Mouse (Mus musculus): ENCODE measurements around the gene Clec14a.
A peak's percentile ranks its signal among the peaks of the same experiment; 100 is the strongest.

Clec14a gene

DNA sequence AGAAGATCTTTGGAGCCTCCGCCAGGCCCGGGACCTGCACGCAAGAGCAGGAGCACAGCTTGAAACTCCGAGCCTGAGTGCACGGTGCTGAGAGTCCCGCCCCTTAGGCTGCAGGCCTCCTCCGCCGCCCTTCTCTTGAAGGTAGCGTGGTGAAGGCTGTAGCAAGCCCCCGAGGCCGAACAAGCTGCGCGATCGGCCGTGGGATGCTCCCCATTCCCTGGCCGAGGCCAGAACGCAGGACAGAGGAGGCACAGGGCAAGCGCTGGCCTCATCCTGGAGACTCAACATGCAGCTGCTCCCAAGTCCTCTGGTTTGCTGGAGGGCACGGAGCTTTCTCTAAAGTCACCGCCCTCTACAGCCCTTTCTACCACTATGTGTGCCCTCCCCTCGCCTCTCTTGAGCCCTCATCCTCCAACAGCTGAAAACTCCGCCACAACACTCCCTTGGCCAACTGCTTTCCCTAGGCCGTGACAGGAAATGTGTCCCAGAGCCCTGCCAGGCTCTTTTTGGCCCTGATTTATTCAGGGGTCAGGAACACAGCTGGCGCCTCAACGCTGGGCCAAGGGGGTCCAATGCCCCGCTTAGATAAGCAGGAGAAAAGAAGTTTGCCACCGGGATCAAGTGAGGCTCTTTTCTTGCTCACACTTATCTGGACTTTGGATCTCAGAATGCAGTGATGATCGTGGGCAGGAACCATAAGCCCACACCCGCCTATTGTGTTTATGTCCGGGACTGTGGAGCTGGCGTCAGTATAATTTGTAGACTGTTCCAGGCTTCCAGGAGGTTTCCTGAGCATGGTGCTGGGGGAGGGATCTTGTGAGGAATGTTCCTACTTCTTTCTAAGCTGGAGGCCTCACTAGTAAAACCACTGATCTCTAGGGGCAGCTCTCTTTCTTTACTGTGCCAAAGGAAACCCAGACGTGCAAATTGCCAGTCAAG lies at the start of gene Clec14a:
Clec14a (minus strand) TSS at position 728 of the 939 bp plus-strand sequence.
- peak; percentile 65 to 82 for DNase-seq

DNA sequence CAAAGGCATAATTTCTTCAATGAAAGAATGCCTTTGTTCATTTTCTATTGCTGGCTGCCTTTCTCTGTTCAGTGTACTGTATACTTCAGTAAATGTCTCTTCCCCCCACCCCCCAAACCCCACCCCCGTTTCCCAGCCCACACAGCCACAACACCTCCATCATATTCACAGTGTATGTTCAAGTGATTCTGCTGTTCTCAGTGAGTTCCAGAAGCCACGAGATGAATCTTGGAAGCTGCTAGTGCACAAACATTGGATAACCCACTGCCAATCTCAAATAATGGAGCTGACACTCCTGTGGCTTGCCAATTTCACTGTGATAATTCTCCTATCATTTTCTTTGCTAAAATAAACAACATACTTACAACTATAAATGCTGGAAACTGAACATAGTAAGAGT lies 38.7 kb upstream of the Clec14a start:
- DNase-seq, result no peak

DNA sequence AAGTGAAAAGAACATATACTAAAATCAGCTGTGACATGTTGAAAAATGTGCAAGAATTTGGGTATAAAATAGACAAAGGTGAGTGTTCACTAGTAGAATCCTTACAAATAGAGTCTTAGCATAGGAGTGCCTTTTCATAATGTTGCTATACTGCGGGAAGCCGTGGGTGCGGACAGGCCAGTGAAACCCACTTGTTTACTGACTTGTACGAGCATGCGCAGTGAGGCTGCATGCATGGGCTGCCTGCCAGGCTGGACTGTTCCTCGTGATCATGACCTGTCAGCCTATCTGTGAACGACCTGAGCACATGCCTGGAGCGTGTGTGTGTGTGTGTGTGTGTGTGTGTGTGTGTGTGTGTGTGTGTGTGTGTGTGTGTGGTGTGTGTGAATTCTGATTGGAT lies 37.3 kb upstream of the Clec14a start:
- peak; percentile 30 to 59 for DNase-seq

DNA sequence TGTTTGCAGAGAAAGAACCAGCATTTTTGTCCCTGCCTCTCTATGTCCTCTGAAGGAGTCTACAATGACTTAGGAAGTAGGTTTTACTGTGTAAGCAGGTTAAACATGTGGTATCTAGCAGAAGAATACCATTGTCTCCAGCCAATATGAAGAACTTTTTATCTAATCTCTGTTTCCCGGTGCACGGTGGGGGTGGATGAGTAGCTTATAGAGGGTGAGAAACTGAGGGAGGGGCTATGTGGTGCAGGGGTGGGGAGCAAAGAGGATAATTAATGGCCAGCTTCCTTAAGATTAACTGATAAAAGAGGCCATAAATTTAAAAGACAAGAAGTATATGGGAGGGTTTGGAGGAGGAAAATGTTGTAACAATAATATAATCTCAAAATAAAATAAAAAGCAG lies 36.5 kb upstream of the Clec14a start:
- no peak for DNase-seq

DNA sequence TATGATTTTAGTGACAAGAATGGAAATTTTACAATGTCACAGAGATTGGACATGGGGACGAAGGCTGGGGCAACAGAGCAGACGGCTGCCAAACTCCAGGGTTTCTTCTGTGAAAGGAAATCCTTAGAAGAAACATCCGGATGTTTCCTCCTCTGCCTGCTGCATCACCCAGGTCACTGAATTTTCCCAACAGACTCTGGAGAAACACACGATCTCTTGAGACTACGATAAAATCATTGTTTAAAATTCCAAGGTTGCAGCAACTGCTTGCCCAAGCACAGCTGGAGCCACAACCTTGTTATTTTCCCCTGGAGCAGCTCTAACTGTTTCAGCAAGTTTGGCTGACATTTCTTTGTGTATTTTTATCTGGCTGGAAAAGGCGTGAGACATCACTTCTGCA lies 27.9 kb upstream of the Clec14a start:
- peak; percentile 6 to 7 for DNase-seq

DNA sequence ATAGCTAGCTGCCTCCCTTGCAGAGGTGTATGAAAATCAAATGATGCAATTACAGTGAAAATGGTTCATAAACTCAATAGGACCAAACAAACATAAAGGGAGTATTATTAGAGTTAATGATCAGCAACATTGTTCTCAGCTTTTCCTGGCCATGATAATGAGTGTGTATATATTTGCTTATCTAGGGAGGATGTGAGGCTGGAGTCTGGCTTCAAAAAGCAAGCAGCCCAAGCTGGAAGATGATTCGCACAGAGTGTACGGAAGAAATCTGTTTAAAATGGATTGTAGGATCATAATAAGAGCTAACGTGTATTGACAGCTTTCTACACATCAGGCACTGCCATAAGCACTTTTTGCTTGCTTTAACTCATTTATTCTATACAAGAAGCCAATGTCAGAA lies 16.8 kb upstream of the Clec14a start:
- DNase-seq, result no peak

DNA sequence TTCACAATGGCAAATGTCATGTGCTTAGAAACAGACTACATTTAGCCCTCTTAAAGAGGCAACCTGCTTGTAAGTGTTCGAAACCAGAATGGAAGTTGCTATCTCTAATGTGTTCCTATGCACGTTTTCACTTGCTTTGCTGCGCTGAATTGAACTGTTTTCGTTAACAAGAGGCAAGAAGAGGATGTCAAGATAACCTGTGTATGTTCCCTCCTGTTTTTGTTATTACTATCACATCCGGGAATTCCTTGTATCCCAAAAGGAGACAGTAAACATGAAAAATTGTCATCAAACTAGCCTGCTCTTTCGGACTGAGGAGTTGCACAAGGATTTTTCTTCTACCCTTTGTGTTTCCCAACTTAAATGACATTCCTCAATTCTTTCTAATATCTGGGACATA lies 1.4 kb upstream of the Clec14a start:
- no peak for DNase-seq

DNA sequence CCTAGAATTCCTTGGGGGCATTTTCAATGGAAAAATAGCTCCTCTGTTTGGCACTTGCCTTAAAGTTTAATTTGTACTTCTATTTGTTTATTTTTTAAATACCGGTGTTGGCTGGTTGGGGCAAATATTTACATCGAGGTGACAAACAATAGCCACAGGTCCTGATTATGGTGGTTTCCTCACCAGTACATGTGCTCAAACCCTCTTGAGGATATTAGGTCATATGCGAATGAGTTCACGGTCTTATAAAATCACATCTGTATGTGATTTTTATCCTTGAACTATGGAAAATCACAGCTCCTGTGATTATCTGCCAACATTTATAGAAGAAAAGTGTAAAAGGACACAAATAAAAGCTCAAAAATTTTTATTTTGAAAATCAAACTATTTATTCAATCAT lies 415 bp upstream of the Clec14a start:
- DNase-seq, result no peak

DNA sequence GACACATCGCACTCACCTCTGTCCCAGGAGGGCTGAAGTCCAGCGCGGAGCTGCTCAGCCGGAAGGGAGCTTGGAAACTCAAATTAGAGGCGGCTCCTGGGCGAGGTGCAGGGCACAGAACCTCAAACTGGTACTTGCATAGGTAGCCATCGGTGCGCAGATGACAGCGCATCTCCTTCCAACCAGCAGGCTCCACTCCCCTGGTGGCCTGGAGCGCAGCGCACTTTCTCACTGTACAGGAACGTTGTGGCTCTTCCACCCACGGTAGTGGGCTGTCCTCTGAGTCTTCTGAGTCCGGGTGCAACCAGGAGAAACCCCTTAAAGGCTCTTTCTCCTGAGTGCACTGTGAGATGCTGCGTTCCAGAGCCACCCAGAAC lies 916 bp downstream of the Clec14a start:
- peak in 1 of 2 experiments; percentile 38 for DNase-seq

DNA sequence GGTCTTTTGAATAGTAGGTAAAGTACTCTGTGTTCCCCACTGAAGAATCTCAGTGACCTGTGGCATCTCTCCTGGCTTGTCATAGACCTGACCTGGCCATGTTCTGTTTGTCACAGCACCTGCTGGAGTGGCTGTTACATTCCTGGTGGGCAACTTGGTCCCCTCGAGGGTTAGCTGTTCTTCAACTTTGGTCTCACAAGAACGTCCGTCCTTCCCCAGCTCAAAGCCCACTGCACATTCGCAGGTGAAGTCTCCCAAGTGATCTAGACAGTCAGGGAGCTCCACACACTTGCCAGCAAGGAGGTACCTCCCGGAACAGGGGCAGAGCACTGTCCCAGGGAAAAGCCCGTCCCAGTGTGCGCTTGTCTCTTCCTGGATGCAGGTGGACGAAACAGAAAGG lies 1.3 kb downstream of the Clec14a start:
- DNase-seq, result no peak

DNA sequence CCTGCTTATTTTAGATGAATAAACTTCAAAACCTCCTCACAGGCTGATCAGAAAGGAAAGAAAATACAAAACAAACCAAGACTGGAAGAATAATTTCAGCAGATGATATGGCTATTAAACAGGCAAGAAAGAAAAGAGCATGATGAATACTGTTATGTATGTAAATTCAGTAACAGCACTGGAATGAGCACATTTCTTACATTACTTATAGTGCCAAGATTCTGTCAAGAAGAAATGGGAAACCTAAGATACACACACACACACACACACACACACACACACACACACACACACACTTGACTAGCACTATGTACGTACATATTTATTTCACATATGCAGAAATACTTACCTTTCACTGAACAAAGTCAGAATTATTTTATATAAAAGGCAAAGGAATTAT lies 17.2 kb downstream of the Clec14a start:
- DNase-seq, result no peak

DNA sequence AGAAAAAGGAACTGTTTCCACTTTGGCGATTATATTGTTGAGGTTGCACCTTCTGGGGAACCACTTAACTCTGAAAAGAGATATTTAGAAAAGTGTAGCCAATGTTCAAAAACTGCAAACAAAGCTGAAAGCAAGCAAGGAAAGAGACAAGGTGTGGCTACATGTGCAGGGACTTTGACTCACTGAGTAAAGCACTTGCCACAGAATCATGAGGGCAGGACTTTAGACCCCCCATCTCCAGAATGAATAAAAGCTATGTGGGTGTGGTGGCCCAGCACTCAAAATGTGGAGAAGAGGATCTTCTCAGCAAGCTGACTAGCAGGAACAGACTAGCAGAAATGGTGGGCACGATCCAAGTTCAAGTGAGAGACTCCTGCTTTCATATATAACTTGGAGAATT lies 36.6 kb downstream of the Clec14a start:
- no peak for DNase-seq

DNA sequence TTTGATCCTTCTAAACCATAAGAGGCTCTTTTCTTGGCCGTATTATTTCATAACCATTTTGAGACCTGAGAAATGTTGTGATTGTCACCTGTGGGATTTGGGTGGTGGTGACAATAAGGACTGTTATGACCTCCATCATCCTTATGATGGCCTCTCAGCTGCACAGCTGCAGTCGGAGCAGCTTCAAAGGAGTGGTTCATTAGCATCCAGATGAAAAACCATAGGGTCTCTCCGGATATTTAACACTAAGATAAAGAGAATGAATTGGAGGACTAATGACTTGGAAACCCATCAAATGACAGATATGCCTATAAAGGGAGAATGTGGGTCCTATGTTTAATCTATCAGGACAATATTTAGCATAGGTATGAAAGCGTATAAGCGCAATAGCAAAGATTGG lies 43.4 kb downstream of the Clec14a start:
- DNase-seq, result no peak

DNA sequence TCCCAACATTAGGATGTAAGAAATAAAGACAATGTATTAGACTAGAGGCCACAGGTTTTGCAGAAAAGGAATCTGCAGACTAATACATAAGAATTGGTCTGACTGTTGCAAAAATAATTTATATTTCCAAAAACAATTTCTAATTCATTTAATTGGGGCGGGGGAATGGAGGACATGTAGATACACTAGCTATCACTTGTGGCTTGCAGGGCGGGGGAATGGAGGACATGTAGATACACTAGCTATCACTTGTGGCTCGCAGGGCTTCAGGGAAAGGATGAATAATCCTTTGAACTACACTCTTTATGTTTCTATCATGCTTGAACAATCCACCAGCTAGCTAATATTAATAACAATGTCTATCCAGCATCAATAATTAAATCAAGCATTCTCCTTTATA lies 50.0 kb downstream of the Clec14a start:
- DNase-seq, result no peak

DNA sequence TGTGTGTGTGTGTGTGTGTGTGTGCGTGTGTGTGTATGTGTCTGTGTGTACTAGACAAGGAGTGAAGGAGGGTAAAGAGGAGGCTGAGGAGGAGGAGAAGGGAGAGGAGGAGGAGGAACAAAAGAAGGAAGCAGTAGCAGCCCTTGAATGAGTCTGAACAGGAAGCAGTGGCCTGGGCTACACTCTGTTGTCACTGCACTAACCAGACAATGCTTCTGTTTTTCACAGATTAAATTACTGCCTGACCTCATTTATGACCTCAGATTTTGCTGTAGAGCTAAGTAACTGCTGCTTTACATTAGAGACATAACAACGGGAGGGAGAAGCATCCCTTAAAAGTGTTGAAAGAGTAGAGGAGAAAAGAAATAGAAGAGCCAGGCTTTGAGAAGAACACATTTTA lies 52.9 kb downstream of the Clec14a start:
- no peak for DNase-seq
